Mouse (Mus musculus): ENCODE measurements around the gene Gabbr2. TPM values are rescaled to one million over a fixed set of nuclear protein-coding genes. Genes with fewer than 3 reads are reported as not detected.

Gene Gabbr2
- polyA plus RNA-seq (2012; rRNA removed): 0.05 TPM in 1 of 2 replicates, not detected in the other

- Histone ChIP-seq H3K4me3 (replicated peaks; ENCODE audit: extremely low read depth, low read depth, low read length) (no peak within 1 kb of the TSS), H3K4me1 (ENCODE audit: control insufficient read depth, insufficient read depth, low read length) (no peaks in the 10 kb centered on the region)
- 3% methylated on average over 124 of the region's 134 CpGs for WGBS
- TF ChIP-seq CTCF (IDR thresholded peaks at IDR 0.05; ENCODE audit: insufficient read depth, low read length): no peak
- TF ChIP-seq POLR2A (IDR thresholded peaks at IDR 0.05; ENCODE audit: borderline replicate concordance, extremely low read depth, low read depth, low read length): no peak
- no peak for DNase-seq
These were observed at the start of gene Gabbr2 for GRCm38 (mm10) chr4:46991016-46991958. TSS of gene Gabbr2 (minus strand) at chr4:46991873.

DNA sequence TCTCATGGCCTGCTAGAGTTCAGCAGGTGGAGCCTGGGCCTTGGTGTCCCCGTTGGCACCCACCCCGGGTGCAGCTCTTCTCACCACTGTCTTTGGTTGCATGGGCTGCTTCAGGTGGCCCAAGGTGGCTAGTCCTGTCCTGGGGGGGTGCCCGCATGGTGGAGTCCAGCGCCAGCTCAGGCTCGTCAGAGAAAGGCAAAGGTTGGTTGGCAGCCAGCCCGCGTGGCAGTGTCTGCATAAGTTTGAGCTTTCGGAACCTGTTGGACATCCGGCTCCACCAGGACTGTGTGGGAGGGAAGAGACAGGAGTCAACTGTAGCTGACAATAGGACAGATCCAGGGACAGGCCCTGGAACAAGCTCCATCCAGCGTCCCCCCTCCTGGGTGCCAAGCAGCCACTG lies 47.9 kb upstream of the Gabbr2 start:
- no peak overlapping the region for H3K4me3 ChIP-seq (replicated peaks; ENCODE audit: extremely low read depth, low read depth, low read length)
- TF ChIP-seq POLR2A (IDR thresholded peaks at IDR 0.05; ENCODE audit: borderline replicate concordance, extremely low read depth, low read depth, low read length): no peak
- no peak for TF ChIP-seq CTCF (IDR thresholded peaks at IDR 0.05; ENCODE audit: insufficient read depth, low read length)
- DNase-seq: no peak
- WGBS: 94% methylated on average over 10 of the region's 10 CpGs
- H3K4me1 ChIP-seq (ENCODE audit: control insufficient read depth, insufficient read depth, low read length): no peaks in the 10 kb centered on the region

DNA sequence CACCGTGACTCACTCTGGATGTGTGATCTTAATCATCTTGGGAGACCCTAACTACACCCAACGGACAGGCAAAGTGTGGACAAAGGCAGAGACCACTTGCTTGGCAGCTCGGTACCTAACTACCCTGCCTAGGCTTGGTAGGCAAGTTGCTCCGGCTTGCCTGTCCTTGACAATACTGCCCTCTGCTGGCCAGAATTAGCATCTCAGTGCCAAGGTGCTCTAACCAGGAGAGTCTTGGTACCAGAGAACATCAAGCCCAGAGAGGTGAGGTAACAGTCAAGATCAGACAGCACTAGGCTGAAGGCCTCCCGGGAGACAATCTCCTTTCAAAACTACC lies 45.6 kb upstream of the Gabbr2 start:
- no peak overlapping the region for H3K4me3 ChIP-seq (replicated peaks; ENCODE audit: extremely low read depth, low read depth, low read length)
- TF ChIP-seq CTCF (IDR thresholded peaks at IDR 0.05; ENCODE audit: insufficient read depth, low read length) (peak; percentile 97), POLR2A (IDR thresholded peaks at IDR 0.05; ENCODE audit: borderline replicate concordance, extremely low read depth, low read depth, low read length) (no peak)
- H3K4me1 ChIP-seq (ENCODE audit: control insufficient read depth, insufficient read depth, low read length): no peaks in the 10 kb centered on the region
- WGBS: 15% methylated on average over 5 of the region's 5 CpGs
- peak; percentile 74 for DNase-seq

DNA sequence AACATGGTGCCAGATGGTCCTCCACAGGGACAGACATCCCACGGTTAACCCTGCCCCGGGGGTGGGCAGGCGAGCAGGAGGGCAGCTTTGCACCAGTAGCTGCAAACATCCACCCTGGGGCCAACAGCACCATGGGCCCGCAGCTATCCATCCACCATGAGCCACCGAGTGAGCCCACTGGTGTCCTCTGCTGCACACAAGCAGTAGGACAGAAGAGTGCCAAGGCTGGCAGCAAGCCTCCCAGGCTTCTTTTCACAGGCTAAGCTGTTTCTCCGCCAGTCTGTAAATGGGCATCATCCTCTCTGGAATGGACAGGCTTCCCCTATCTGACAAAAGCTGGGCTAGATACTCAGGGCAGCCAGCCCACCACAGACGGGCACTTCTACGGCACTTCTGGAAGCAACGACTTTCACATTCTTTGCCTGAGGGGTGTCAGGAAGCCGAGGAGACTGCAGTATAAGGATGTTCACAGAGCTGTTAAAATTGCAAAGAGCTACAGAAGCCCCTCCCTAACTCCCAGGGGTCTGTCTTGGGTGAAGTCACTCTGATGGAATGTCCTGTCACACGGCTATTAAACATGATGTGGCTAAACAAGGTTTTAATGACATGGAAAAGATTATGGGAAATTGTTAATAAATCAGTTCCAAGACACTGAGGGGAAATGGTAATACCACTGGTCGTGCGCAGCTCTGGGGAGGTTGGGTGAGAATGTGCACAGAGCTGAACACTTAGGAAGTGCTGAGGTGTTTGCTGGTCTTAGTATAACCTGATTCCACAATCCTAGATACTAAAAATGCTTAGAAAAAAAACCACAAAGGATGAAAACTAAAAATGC lies 45.0 kb upstream of the Gabbr2 start:
- Histone ChIP-seq H3K4me1 (ENCODE audit: control insufficient read depth, insufficient read depth, low read length) (no peaks in the 10 kb centered on the region), H3K4me3 (replicated peaks; ENCODE audit: extremely low read depth, low read depth, low read length) (no peak overlapping the region)
- WGBS: 62% methylated on average over 13 of the region's 13 CpGs
- DNase-seq: no peak
- 0 out of 2 replicates have a peak, but pooled peaks have one; percentile 3 for TF ChIP-seq CTCF (IDR thresholded peaks at IDR 0.05; ENCODE audit: insufficient read depth, low read length)
- no peak for TF ChIP-seq POLR2A (IDR thresholded peaks at IDR 0.05; ENCODE audit: borderline replicate concordance, extremely low read depth, low read depth, low read length)

DNA sequence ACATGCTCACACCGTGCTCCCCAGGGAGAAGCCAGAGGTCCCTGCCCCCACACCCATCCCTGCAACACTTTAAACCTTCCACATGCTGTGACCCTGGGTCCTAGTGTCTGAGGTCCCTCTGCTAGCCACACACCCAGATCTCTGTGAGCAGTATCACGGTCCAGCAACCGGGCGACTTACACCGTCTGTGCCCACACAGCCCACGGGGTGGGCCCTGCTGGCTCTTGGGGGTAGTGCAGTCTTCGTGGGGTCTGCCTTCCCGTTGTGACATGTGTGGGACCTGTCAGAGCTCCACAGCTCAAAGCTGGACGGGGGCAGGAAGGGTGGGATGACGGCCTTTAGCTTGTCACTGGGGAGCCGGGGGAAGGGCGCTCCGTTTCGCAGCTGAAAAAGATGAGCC lies 43.9 kb upstream of the Gabbr2 start:
- DNase-seq: no peak
- Histone ChIP-seq H3K4me1 (ENCODE audit: control insufficient read depth, insufficient read depth, low read length) (no peaks in the 10 kb centered on the region), H3K4me3 (replicated peaks; ENCODE audit: extremely low read depth, low read depth, low read length) (no peak overlapping the region)
- TF ChIP-seq POLR2A (IDR thresholded peaks at IDR 0.05; ENCODE audit: borderline replicate concordance, extremely low read depth, low read depth, low read length) (no peak), CTCF (IDR thresholded peaks at IDR 0.05; ENCODE audit: insufficient read depth, low read length) (no peak)
- 81% methylated on average over 14 of the region's 14 CpGs for WGBS

GRCm38 (mm10) chr4:47032171-47032570 lies 40.5 kb upstream of the Gabbr2 start:
- no peak overlapping the region for H3K4me3 ChIP-seq (replicated peaks; ENCODE audit: extremely low read depth, low read depth, low read length)
- TF ChIP-seq POLR2A (IDR thresholded peaks at IDR 0.05; ENCODE audit: borderline replicate concordance, extremely low read depth, low read depth, low read length) (no peak), CTCF (IDR thresholded peaks at IDR 0.05; ENCODE audit: insufficient read depth, low read length) (no peak)
- no peak for DNase-seq
- no peaks in the 10 kb centered on the region for H3K4me1 ChIP-seq (ENCODE audit: control insufficient read depth, insufficient read depth, low read length)
- 85% methylated on average over 8 of the region's 8 CpGs for WGBS

DNA sequence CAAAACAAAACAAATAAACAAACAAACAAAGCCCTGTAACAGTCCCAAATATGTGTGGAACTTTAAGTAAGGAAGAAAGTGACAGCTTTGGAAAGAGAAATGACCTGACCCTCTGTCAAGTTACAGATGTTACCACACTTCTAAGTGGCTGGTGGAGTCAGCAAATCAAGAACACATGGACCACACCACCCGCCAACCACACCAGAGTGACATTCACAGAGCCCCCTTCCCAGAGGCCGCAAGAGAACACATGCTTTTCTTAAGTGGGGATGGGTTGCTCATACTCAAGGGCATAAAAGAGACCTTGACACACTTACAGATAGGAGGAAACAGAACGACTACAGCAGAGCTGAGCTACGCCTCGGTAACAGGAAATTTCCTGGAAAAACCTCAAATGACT lies 37.1 kb upstream of the Gabbr2 start:
- no peaks in the 10 kb centered on the region for H3K4me1 ChIP-seq (ENCODE audit: control insufficient read depth, insufficient read depth, low read length)

GRCm38 (mm10) chr4:47023949-47024348 lies 32.3 kb upstream of the Gabbr2 start:
- 73% methylated on average over 6 of the region's 6 CpGs for WGBS
- no peaks in the 10 kb centered on the region for H3K4me1 ChIP-seq (ENCODE audit: control insufficient read depth, insufficient read depth, low read length)
- no peak for DNase-seq
- TF ChIP-seq POLR2A (IDR thresholded peaks at IDR 0.05; ENCODE audit: borderline replicate concordance, extremely low read depth, low read depth, low read length) (no peak), CTCF (IDR thresholded peaks at IDR 0.05; ENCODE audit: insufficient read depth, low read length) (no peak)
- no peak overlapping the region for H3K4me3 ChIP-seq (replicated peaks; ENCODE audit: extremely low read depth, low read depth, low read length)

More for the DNA sequence above, 37.1 kb upstream of the Gabbr2 start:
- WGBS: 71% methylated on average over 5 of the region's 5 CpGs
- H3K4me3 ChIP-seq (replicated peaks; ENCODE audit: extremely low read depth, low read depth, low read length): no peak overlapping the region
- TF ChIP-seq CTCF (IDR thresholded peaks at IDR 0.05; ENCODE audit: insufficient read depth, low read length) (no peak), POLR2A (IDR thresholded peaks at IDR 0.05; ENCODE audit: borderline replicate concordance, extremely low read depth, low read depth, low read length) (no peak)
- no peak for DNase-seq

- 75% methylated on average over 10 of the region's 10 CpGs for WGBS
These were observed 31.3 kb upstream of the Gabbr2 start for GRCm38 (mm10) chr4:47022804-47023603.

More at GRCm38 (mm10) chr4:47022804-47023603, 31.3 kb upstream of the Gabbr2 start:
- DNase-seq: no peak
- Histone ChIP-seq H3K4me3 (replicated peaks; ENCODE audit: extremely low read depth, low read depth, low read length) (no peak overlapping the region), H3K4me1 (ENCODE audit: control insufficient read depth, insufficient read depth, low read length) (no peaks in the 10 kb centered on the region)
- TF ChIP-seq CTCF (IDR thresholded peaks at IDR 0.05; ENCODE audit: insufficient read depth, low read length) (no peak), POLR2A (IDR thresholded peaks at IDR 0.05; ENCODE audit: borderline replicate concordance, extremely low read depth, low read depth, low read length) (no peak)
